Mouse (Mus musculus): ENCODE results near the gene Zfp248.

- TF ChIP-seq POLR2AphosphoS5 (IDR thresholded peaks at IDR 0.05; ENCODE audit: insufficient replicate concordance, low read depth, low read length): no peak
- TF ChIP-seq CTCF (IDR thresholded peaks at IDR 0.05; ENCODE audit: low read depth, low read length): no peak
- TF ChIP-seq GATA1 (IDR thresholded peaks at IDR 0.05; ENCODE audit: borderline replicate concordance, low read length): no peak
- TF ChIP-seq TAL1 (conservative IDR thresholded peaks at IDR 0.05; ENCODE audit: low read depth, low read length): no peak
- no peak for TF ChIP-seq GATA2 (IDR thresholded peaks at IDR 0.05; ENCODE audit: borderline replicate concordance, low read depth, low read length)
Observed at GRCm38 (mm10) chr6:118408510-118408909, 46.8 kb downstream of the Zfp248 start.
